Mouse (Mus musculus) heart, embryonic 14.5 days (tissue): ENCODE data around the gene Prnd. TPM values are rescaled to one million over a fixed set of nuclear protein-coding genes. Genes with fewer than 3 reads are reported as not detected.

ENCODE experiments used
- ATAC-seq: fragments of 200-750 bp; cut with Nextera tagmentation; 2 replicates; pipeline ENCODE4 v1.8.0; 2017; ENCODE audit warnings: low read depth, moderate TSS enrichment; ENCODE audit not compliant: insufficient number of reproducible peaks, insufficient read depth, low FRiP score
- H3K27ac ChIP-seq, 2 experiments: fragments of 200-500 bp in 1 of 2; fragments of 300-500 bp in 1 of 2; sonication (generic) in 1 of 2; replicated peaks in 1 of 2; 2 replicates each; pipeline ENCODE4 v1.5.1; 2012 to 2014; ENCODE audit warnings: low read depth in 2 of 2, low read length in 2 of 2, control low read depth in 1 of 2, mild to moderate bottlenecking in 1 of 2, mixed read lengths in 1 of 2; ENCODE audit not compliant: control insufficient read depth in 1 of 2, insufficient read depth in 1 of 2
- H3K27me3 ChIP-seq: fragments of 300-500 bp; sonication (generic); 2 replicates; pipeline ENCODE4 v1.6.1; 2014; ENCODE audit warnings: mild to moderate bottlenecking, low read length, control low read depth; ENCODE audit not compliant: control insufficient read depth, insufficient read depth
- H3K36me3 ChIP-seq: fragments of 300-500 bp; sonication (generic); 2 replicates; pipeline ENCODE4 v1.6.1; 2014; ENCODE audit warnings: mild to moderate bottlenecking, control low read depth, low read length, mixed read lengths; ENCODE audit not compliant: control insufficient read depth, insufficient read depth
- H3K4me1 ChIP-seq, 2 experiments: fragments of 200-500 bp in 1 of 2; fragments of 300-500 bp in 1 of 2; sonication (generic) in 1 of 2; 2 replicates each; pipeline ENCODE4 v1.6.1; 2012 to 2014; ENCODE audit warnings: low read length in 2 of 2, control low read depth in 1 of 2, mixed read lengths in 1 of 2; ENCODE audit not compliant: control insufficient read depth in 2 of 2, insufficient read depth in 2 of 2
- H3K4me2 ChIP-seq: fragments of 300-500 bp; sonication (generic); 2 replicates; pipeline ENCODE4 v1.6.1; 2014; ENCODE audit warnings: mild to moderate bottlenecking, low read length
- H3K4me3 ChIP-seq, 2 experiments: fragments of 200-500 bp in 1 of 2; fragments of 300-500 bp in 1 of 2; sonication (generic) in 1 of 2; 2 replicates each; pipeline ENCODE4 v1.5.1; 2012 to 2014; ENCODE audit warnings: low read length in 2 of 2, mild to moderate bottlenecking in 2 of 2, control low read depth in 1 of 2, low read depth in 1 of 2, moderate library complexity in 1 of 2; ENCODE audit not compliant: control insufficient read depth in 1 of 2, insufficient read depth in 1 of 2
- H3K9ac ChIP-seq: fragments of 300-500 bp; sonication (generic); 2 replicates; pipeline ENCODE4 v1.6.1; 2014; ENCODE audit warnings: mild to moderate bottlenecking, low read length
- H3K9me3 ChIP-seq: fragments of 300-500 bp; sonication (generic); 2 replicates; pipeline ENCODE4 v1.6.1; 2016; ENCODE audit warnings: low read length, control low read depth; ENCODE audit not compliant: control insufficient read depth
- WGBS: fragments of 180-500 bp; shearing (Covaris S2); extraction: QIAGEN DNeasy Blood & Tissue Kit; methylation state at CpG from one replicate; pipeline ENCODE4 v1.1.7; 2014; 5-methylcytosine and 5-hydroxymethylcytosine counted together
- polyA plus RNA-seq: library from polyadenylated mRNA; unstranded; fragments of >200 nt; fragmentation: Nextera tagmentation; extraction: Ambion mirVana; gene quantifications from 2 replicates; pipeline ENCODE4 v1.2.1, GENCODE M21; 2014

Gene Prnd
- polyA plus RNA-seq, 1 experiment from 2014 or later, result 29.7 TPM

- Histone ChIP-seq H3K27ac (no peak overlapping the region), H3K4me3 (no peak overlapping the region), H3K4me1 (peaks cover 10 to 17% of the 10 kb centered on the region in 2 experiments; a peak in 3 of 4 replicates), H3K27me3 (peaks cover 10% of the 10 kb centered on the region), H3K9me3 (no peaks in the 10 kb centered on the region), H3K4me2 (no peak overlapping the region), H3K36me3 (no peaks in the 10 kb centered on the region), H3K9ac (no peak overlapping the region)
- ATAC-seq, result no peak
- 38% methylated on average over 9 of the region's 9 CpGs for WGBS
These were observed 7.1 kb downstream of the Prnd start for GRCm38 (mm10) chr2:131957731-131958222.

GRCm38 (mm10) chr2:131961671-131962070 is 11.0 kb downstream of the Prnd start:
- no peak overlapping the region for H3K9ac ChIP-seq
- H3K4me1 ChIP-seq, result no peaks in the 10 kb centered on the region; a peak in 1 of 4 replicates
- no peak for ATAC-seq
- H3K36me3 ChIP-seq, result no peaks in the 10 kb centered on the region
- no peak overlapping the region for H3K4me3 ChIP-seq
- no peak overlapping the region for H3K27ac ChIP-seq
- 81% methylated on average over 2 of the region's 2 CpGs for WGBS
- H3K9me3 ChIP-seq, result no peaks in the 10 kb centered on the region
- H3K4me2 ChIP-seq, result no peak overlapping the region
- no peaks in the 10 kb centered on the region for H3K27me3 ChIP-seq

- Histone ChIP-seq H3K36me3 (no peaks in the 10 kb centered on the region), H3K4me1 (no peaks in the 10 kb centered on the region), H3K27ac (no peak overlapping the region), H3K4me3 (no peak overlapping the region), H3K9me3 (no peaks in the 10 kb centered on the region), H3K27me3 (no peaks in the 10 kb centered on the region), H3K9ac (no peak overlapping the region), H3K4me2 (no peak overlapping the region)
- ATAC-seq, result no peak
- 85% methylated on average over 2 of the region's 2 CpGs for WGBS
These were observed 19.9 kb downstream of the Prnd start for GRCm38 (mm10) chr2:131970597-131970996.

GRCm38 (mm10) chr2:131971098-131971497 is 20.4 kb downstream of the Prnd start:
- 69% methylated on average over 4 of the region's 4 CpGs for WGBS
- no peak for ATAC-seq
- Histone ChIP-seq H3K36me3 (no peaks in the 10 kb centered on the region), H3K27me3 (no peaks in the 10 kb centered on the region), H3K4me1 (no peaks in the 10 kb centered on the region), H3K9ac (no peak overlapping the region), H3K27ac (no peak overlapping the region), H3K4me3 (no peak overlapping the region), H3K9me3 (no peaks in the 10 kb centered on the region), H3K4me2 (no peak overlapping the region)

- WGBS, result 67% methylated on average over 3 of the region's 3 CpGs
- Histone ChIP-seq H3K27ac (no peak overlapping the region), H3K4me1 (peaks cover 19 to 20% of the 10 kb centered on the region in 2 experiments), H3K4me3 (no peak overlapping the region), H3K9ac (no peak overlapping the region), H3K36me3 (no peaks in the 10 kb centered on the region), H3K4me2 (no peak overlapping the region), H3K27me3 (no peaks in the 10 kb centered on the region), H3K9me3 (peaks cover 9% of the 10 kb centered on the region)
- no peak for ATAC-seq
These were observed 26.0 kb downstream of the Prnd start for GRCm38 (mm10) chr2:131976663-131977062.

GRCm38 (mm10) chr2:131980866-131981265 is 30.2 kb downstream of the Prnd start:
- Histone ChIP-seq H3K4me1 (peaks cover 21 to 23% of the 10 kb centered on the region in 2 experiments), H3K36me3 (no peaks in the 10 kb centered on the region), H3K27me3 (no peaks in the 10 kb centered on the region), H3K4me3 (peak overlapping the region; percentile 14 to 27; a peak in 3 of 4 replicates), H3K27ac (peak overlapping the region; percentile 53 to 82), H3K4me2 (peak overlapping the region; percentile 56), H3K9me3 (peaks cover 9% of the 10 kb centered on the region), H3K9ac (peak overlapping the region; percentile 16; the same call in 1 of the 2 replicates)
- peak; percentile 73; the same call in 1 of the 2 replicates for ATAC-seq
- 8% methylated on average over 9 of the region's 9 CpGs for WGBS

GRCm38 (mm10) chr2:131982546-131983196 is 32.0 kb downstream of the Prnd start:
- H3K36me3 ChIP-seq, result no peaks in the 10 kb centered on the region
- H3K4me3 ChIP-seq, result no peak overlapping the region
- no peak overlapping the region for H3K9ac ChIP-seq
- no peak overlapping the region for H3K4me2 ChIP-seq
- no peak overlapping the region for H3K27ac ChIP-seq
- no peaks in the 10 kb centered on the region for H3K27me3 ChIP-seq
- H3K9me3 ChIP-seq, result peaks cover 5% of the 10 kb centered on the region
- ATAC-seq, result no peak; the same call in 1 of the 2 replicates
- WGBS, result 15% methylated on average over 6 of the region's 6 CpGs
- peaks cover 21 to 23% of the 10 kb centered on the region in 2 experiments for H3K4me1 ChIP-seq
